Comparison of ENCODE assay signal across 14 mouse cellular contexts in the genomic region with DNA sequence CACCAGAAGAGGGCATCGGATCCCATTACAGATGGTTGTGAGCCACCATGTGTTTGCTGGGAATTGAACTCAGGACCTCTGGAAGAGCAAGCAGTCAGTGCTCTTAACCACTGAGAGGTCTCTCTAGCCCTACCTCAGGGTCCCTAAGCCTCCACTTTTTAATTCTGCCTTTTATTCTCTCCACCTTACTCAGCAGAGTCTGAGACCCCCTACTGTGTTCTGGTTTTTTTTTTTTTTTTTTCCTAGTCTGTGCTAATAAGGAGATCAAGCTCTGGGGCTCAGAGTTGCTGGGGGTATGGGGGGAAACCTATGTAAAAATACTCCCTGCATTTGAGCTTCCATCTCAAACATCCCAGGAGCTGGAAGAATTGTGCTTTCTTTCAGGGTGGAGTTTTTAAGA. TPM values are rescaled to one million over a fixed set of nuclear protein-coding genes. Genes with fewer than 3 reads are reported as not detected.
DNase-seq lines count a peak whose midpoint lies in the region; ATAC-seq and TF ChIP-seq lines count a peak whose summit lies in the region.
"Had no signal": no experiment of that assay in that cellular context is flagged by ENCODE, and none has a peak within 500 bp of the region (broad histone marks: within the 10 kb centered on the region; RNA-seq: fewer than 3 reads in every experiment).

No protein-coding gene starts in this region.

- no peak for TF ChIP-seq EP300 in MEL (IDR thresholded peaks at IDR 0.05; ENCODE audit: low read depth in 1 of 2, low read length in 2 of 2)

- H3K79me2 ChIP-seq in MEL (ENCODE audit: control insufficient read depth, insufficient read depth, low read length, poor library complexity): 0 out of 2 replicates have a peak, but pooled peaks cover 2% of the 10 kb centered on the region

- no peak for TF ChIP-seq RAD21 in MEL (IDR thresholded peaks at IDR 0.05; ENCODE audit: low read depth, low read length)

- no peak for ATAC-seq in heart, embryonic 15.5 days (replicated peaks; ENCODE audit: insufficient number of reproducible peaks, insufficient read depth, low FRiP score, low read depth)
- ATAC-seq in limb, embryonic 12.5 days (ENCODE audit: insufficient number of reproducible peaks, insufficient read depth, low FRiP score, low TSS enrichment, low read depth): no peak
- ATAC-seq in stomach, embryonic 15.5 days (ENCODE audit: insufficient read depth, low FRiP score, low read depth): no peak

- TF ChIP-seq POLR2A in MEL (IDR thresholded peaks at IDR 0.05; ENCODE audit: control insufficient read depth in 1 of 2, insufficient read depth in 1 of 2, low read depth in 1 of 2, low read length in 2 of 2, poor library complexity in 1 of 2): no peak

- H3K4me1 ChIP-seq in heart, embryonic 15.5 days (replicated peaks): peaks cover 93% of the 10 kb centered on the region
- peaks cover 72% of the 10 kb centered on the region for H3K4me1 ChIP-seq in limb, embryonic 12.5 days (replicated peaks)
- H3K4me1 ChIP-seq in limb, embryonic 10.5 days: peaks cover 74% of the 10 kb centered on the region
- H3K4me1 ChIP-seq in MEL (ENCODE audit: control insufficient read depth in 1 of 2, insufficient read depth in 2 of 2, low read length in 2 of 2): peaks cover 28 to 53% of the 10 kb centered on the region in 2 experiments
- peaks cover 81% of the 10 kb centered on the region for H3K4me1 ChIP-seq in stomach, embryonic 15.5 days

- DNase-seq in heart, postnatal 4 days: no peak
- DNase-seq in limb, embryonic 10.5 days (ENCODE audit: low spot score): no peak
- DNase-seq in MEL (ENCODE audit: low read depth, low spot score): no peak
- DNase-seq in yolk sac, embryonic 10.5 days (ENCODE audit: low spot score): no peak
- DNase-seq: thymus, adult 2 months had no signal

- H3K36me3 ChIP-seq in heart, embryonic 15.5 days: peaks cover 10% of the 10 kb centered on the region; the same call in 1 of the 2 replicates
- peaks cover 56% of the 10 kb centered on the region for H3K36me3 ChIP-seq in limb, embryonic 12.5 days
- H3K36me3 ChIP-seq in limb, embryonic 10.5 days: peaks cover 70% of the 10 kb centered on the region
- H3K36me3 ChIP-seq in MEL (ENCODE audit: control insufficient read depth in 1 of 2, insufficient read depth in 2 of 2, low read length in 2 of 2): peaks cover 0 to 48% of the 10 kb centered on the region in 2 experiments; a peak in 2 of 4 replicates
- peaks cover 13% of the 10 kb centered on the region for H3K36me3 ChIP-seq in stomach, embryonic 15.5 days
- H3K36me3 ChIP-seq: midbrain, embryonic 12.5 days had no signal

- TF ChIP-seq CTCF in MEL (IDR thresholded peaks at IDR 0.05 in 2 of 3, conservative IDR thresholded peaks at IDR 0.05 in 1 of 3; ENCODE audit: control insufficient read depth in 1 of 3, insufficient read depth in 1 of 3, low read depth in 2 of 3, low read length in 3 of 3, poor library complexity in 1 of 3, severe bottlenecking in 1 of 3): no peak

- H3K27me3 ChIP-seq in heart, embryonic 15.5 days: no peaks in the 10 kb centered on the region
- no peaks in the 10 kb centered on the region for H3K27me3 ChIP-seq in limb, embryonic 12.5 days
- no peaks in the 10 kb centered on the region for H3K27me3 ChIP-seq in limb, embryonic 10.5 days (ENCODE audit: low read depth, poor library complexity, severe bottlenecking)
- H3K27me3 ChIP-seq in MEL (ENCODE audit: control insufficient read depth in 1 of 2, insufficient read depth in 2 of 2, low read length in 2 of 2): no peaks in the 10 kb centered on the region
- no peaks in the 10 kb centered on the region for H3K27me3 ChIP-seq in stomach, embryonic 15.5 days (replicated peaks)
- H3K27me3 ChIP-seq: midbrain, embryonic 12.5 days had no signal

- no peak overlapping the region for H3K4me3 ChIP-seq in heart, embryonic 15.5 days
- no peak overlapping the region for H3K4me3 ChIP-seq in limb, embryonic 12.5 days (replicated peaks)
- no peak overlapping the region for H3K4me3 ChIP-seq in limb, embryonic 10.5 days
- H3K4me3 ChIP-seq in MEL (ENCODE audit: control insufficient read depth in 1 of 2, insufficient read depth in 1 of 2, low read depth in 2 of 2, low read length in 2 of 2): no peak overlapping the region
- no peak overlapping the region for H3K4me3 ChIP-seq in stomach, embryonic 15.5 days (replicated peaks)
- H3K4me3 ChIP-seq: forebrain, embryonic 10.5 days; midbrain, embryonic 12.5 days had no signal

- H3K4me2 ChIP-seq in heart, embryonic 15.5 days: no peak overlapping the region
- no peak overlapping the region for H3K4me2 ChIP-seq in limb, embryonic 12.5 days
- no peak overlapping the region for H3K4me2 ChIP-seq in stomach, embryonic 15.5 days
- H3K4me2 ChIP-seq: midbrain, embryonic 12.5 days had no signal

- H3K27ac ChIP-seq in heart, embryonic 15.5 days: peak overlapping the region; percentile 94
- H3K27ac ChIP-seq in limb, embryonic 12.5 days: peak overlapping the region; percentile 25; the same call in 1 of the 2 replicates
- H3K27ac ChIP-seq in limb, embryonic 10.5 days: no peak overlapping the region
- no peak overlapping the region for H3K27ac ChIP-seq in MEL (ENCODE audit: control insufficient read depth, low read depth, low read length)
- H3K27ac ChIP-seq in stomach, embryonic 15.5 days: peak overlapping the region; percentile 63
- H3K27ac ChIP-seq: midbrain, embryonic 12.5 days had no signal

- no peak overlapping the region for H3K9ac ChIP-seq in heart, embryonic 15.5 days
- H3K9ac ChIP-seq in limb, embryonic 12.5 days (replicated peaks): no peak overlapping the region
- no peak overlapping the region for H3K9ac ChIP-seq in MEL (ENCODE audit: control insufficient read depth, low read depth, low read length, poor library complexity, severe bottlenecking)
- no peak overlapping the region for H3K9ac ChIP-seq in stomach, embryonic 15.5 days

- 72% methylated on average over 1 of the region's 1 CpGs for WGBS in heart, embryonic 15.5 days
- WGBS in limb, embryonic 12.5 days: 83% methylated on average over 1 of the region's 1 CpGs
- 87% methylated on average over 1 of the region's 1 CpGs for WGBS in limb, embryonic 10.5 days
- WGBS in stomach, embryonic 15.5 days: 76% methylated on average over 1 of the region's 1 CpGs

- H3K9me3 ChIP-seq in heart, embryonic 15.5 days (replicated peaks): no peaks in the 10 kb centered on the region
- no peaks in the 10 kb centered on the region for H3K9me3 ChIP-seq in limb, embryonic 12.5 days
- no peaks in the 10 kb centered on the region for H3K9me3 ChIP-seq in limb, embryonic 10.5 days (replicated peaks)
- H3K9me3 ChIP-seq in MEL (replicated peaks; ENCODE audit: insufficient read depth, low read length): no peaks in the 10 kb centered on the region
- no peaks in the 10 kb centered on the region for H3K9me3 ChIP-seq in stomach, embryonic 15.5 days
- H3K9me3 ChIP-seq: forebrain, embryonic 10.5 days; G1E; midbrain, embryonic 12.5 days had no signal

TF ChIP-seq in MEL, 35 proteins besides CTCF, POLR2A, EP300 and RAD21:
- TF ChIP-seq ZNF384 (IDR thresholded peaks at IDR 0.05; ENCODE audit: low read depth, low read length) (peak; percentile 68), NRF1 (IDR thresholded peaks at IDR 0.05; ENCODE audit: insufficient read depth, low read depth, low read length, poor library complexity, severe bottlenecking) (no peak)

RNA-seq across cellular contexts. Expression of a gene that starts 24.5 kb away (rescaled TPM):
- polyA plus RNA-seq in heart, embryonic 15.5 days (2015; fragmentation: Nextera tagmentation; extraction: Ambion mirVana): 26.2 and 31.0 TPM in 2 replicates
- total RNA-seq in heart, postnatal 4 days (2021): 10 to 100 TPM; 34.6 to 38.1 TPM
- 47.1 TPM in 2 replicates for polyA plus RNA-seq in limb, embryonic 12.5 days (2016; fragmentation: Nextera tagmentation; extraction: Ambion mirVana)
- polyA plus RNA-seq in limb, embryonic 10.5 days (2016; fragmentation: Nextera tagmentation; extraction: Ambion mirVana): 38.4 and 43.7 TPM in 2 replicates
- 9.8 and 12.1 TPM in 2 replicates for total RNA-seq in MEL (2012; rRNA removed)
- 10 to 100 TPM in 1 of 2 experiments, not detected in 1; 13.7 TPM for polyA plus RNA-seq in MEL (2012; ENCODE audit: insufficient read depth in 1 of 2, insufficient read length in 2 of 2, low read depth in 1 of 2, low replicate concordance in 2 of 2, missing spikeins in 1 of 2)
- polyA plus RNA-seq in stomach, embryonic 15.5 days (2015; fragmentation: Nextera tagmentation; extraction: Ambion mirVana): 34.0 and 41.0 TPM in 2 replicates

RNA-seq across cellular contexts. Expression of a gene that starts 30.7 kb away (rescaled TPM):
- polyA plus RNA-seq in heart, embryonic 15.5 days (2015; fragmentation: Nextera tagmentation; extraction: Ambion mirVana): 3.6 and 4.4 TPM in 2 replicates
- total RNA-seq in heart, postnatal 4 days (2021): 1 to 10 TPM; 2.0 to 2.5 TPM
- 0.51 TPM in 1 of 2 replicates, not detected in the other for polyA plus RNA-seq in limb, embryonic 12.5 days (2016; fragmentation: Nextera tagmentation; extraction: Ambion mirVana)
- 0.24 and 0.29 TPM in 2 replicates for polyA plus RNA-seq in limb, embryonic 10.5 days (2016; fragmentation: Nextera tagmentation; extraction: Ambion mirVana)
- not detected in 2 replicates for total RNA-seq in MEL (2012; rRNA removed)
- not detected for polyA plus RNA-seq in MEL (2012; ENCODE audit: insufficient read depth in 1 of 2, insufficient read length in 2 of 2, low read depth in 1 of 2, low replicate concordance in 2 of 2, missing spikeins in 1 of 2)
- 0.42 and 0.43 TPM in 2 replicates for polyA plus RNA-seq in stomach, embryonic 15.5 days (2015; fragmentation: Nextera tagmentation; extraction: Ambion mirVana)
- total RNA-seq: G1E; gastrocnemius, postnatal 25 days had no signal
- polyA plus RNA-seq: C2C12; G1E; liver, embryonic 16.5 days had no signal

RNA-seq across cellular contexts. Expression of a gene that starts 44.5 kb away (rescaled TPM):
- polyA plus RNA-seq in heart, embryonic 15.5 days (2015; fragmentation: Nextera tagmentation; extraction: Ambion mirVana): 14.2 and 20.4 TPM in 2 replicates
- total RNA-seq in heart, postnatal 4 days (2021): 10 to 100 TPM in 1 of 2 experiments, 1 to 10 TPM in 1; 9.8 to 10.2 TPM
- polyA plus RNA-seq in limb, embryonic 12.5 days (2016; fragmentation: Nextera tagmentation; extraction: Ambion mirVana): 44.8 and 48.5 TPM in 2 replicates
- polyA plus RNA-seq in limb, embryonic 10.5 days (2016; fragmentation: Nextera tagmentation; extraction: Ambion mirVana): 69.9 and 79.5 TPM in 2 replicates
- total RNA-seq in MEL (2012; rRNA removed): 83.4 and 104 TPM in 2 replicates
- polyA plus RNA-seq in MEL (2012; ENCODE audit: insufficient read depth in 1 of 2, insufficient read length in 2 of 2, low read depth in 1 of 2, low replicate concordance in 2 of 2, missing spikeins in 1 of 2): 10 to 100 TPM; 56.9 to 69.4 TPM
- 28.8 and 30.3 TPM in 2 replicates for polyA plus RNA-seq in stomach, embryonic 15.5 days (2015; fragmentation: Nextera tagmentation; extraction: Ambion mirVana)

Comparison
In these comparisons a context has a peak if more than half of its experiments do, and no peak if none do; other contexts are left out.
1. H3K27ac ChIP-seq: peak in heart, embryonic 15.5 days (single experiment), limb, embryonic 12.5 days (single experiment) and stomach, embryonic 15.5 days (single experiment); none in limb, embryonic 10.5 days (single experiment) and MEL (single experiment).